Mouse (Mus musculus) liver, embryonic 12.5 days (tissue): ENCODE results near the gene Prss42. TPM values are rescaled to one million over a fixed set of nuclear protein-coding genes. Genes with fewer than 3 reads are reported as not detected.

Experiments used
- ATAC-seq: fragments of 200-750 bp; cut with Nextera tagmentation; 2 replicates; pipeline ENCODE4 v1.8.0; 2017; ENCODE audit warnings: moderate number of reproducible peaks, mild to moderate bottlenecking, moderate library complexity
- H3K27ac ChIP-seq: fragments of 300-500 bp; sonication (generic); 2 replicates; pipeline ENCODE4 v1.5.1; 2016; ENCODE audit warnings: mild to moderate bottlenecking
- H3K27me3 ChIP-seq: fragments of 300-500 bp; sonication (generic); replicated peaks from 2 replicates; pipeline ENCODE4 v1.6.1; 2016; ENCODE audit warnings: mild to moderate bottlenecking, moderate library complexity
- H3K36me3 ChIP-seq: fragments of 300-500 bp; sonication (generic); 2 replicates; pipeline ENCODE4 v1.6.1; 2016; ENCODE audit warnings: mild to moderate bottlenecking, moderate library complexity
- H3K4me1 ChIP-seq: fragments of 300-500 bp; sonication (generic); 2 replicates; pipeline ENCODE4 v1.6.1; 2016
- H3K4me2 ChIP-seq: fragments of 300-500 bp; sonication (generic); 2 replicates; pipeline ENCODE4 v1.6.1; 2016; ENCODE audit warnings: mild to moderate bottlenecking, moderate library complexity
- H3K4me3 ChIP-seq: fragments of 300-500 bp; sonication (generic); 2 replicates; pipeline ENCODE4 v1.5.1; 2016; ENCODE audit warnings: mild to moderate bottlenecking, moderate library complexity
- H3K9ac ChIP-seq: fragments of 300-500 bp; sonication (generic); 2 replicates; pipeline ENCODE4 v1.6.1; 2016; ENCODE audit warnings: mild to moderate bottlenecking, moderate library complexity
- H3K9me3 ChIP-seq: fragments of 300-500 bp; sonication (generic); replicated peaks from 2 replicates; pipeline ENCODE4 v1.6.1; 2016; ENCODE audit warnings: mild to moderate bottlenecking, moderate library complexity
- WGBS: fragments of 180-500 bp; shearing (Covaris S2); methylation state at CpG from one replicate; pipeline ENCODE4 v1.1.7; 2016; ENCODE audit not compliant: insufficient replicate concordance; 5-methylcytosine and 5-hydroxymethylcytosine counted together
- polyA plus RNA-seq: library from polyadenylated mRNA; unstranded; fragments of >200 nt; fragmentation: Nextera tagmentation; extraction: Ambion mirVana; gene quantifications from 2 replicates; pipeline ENCODE4 v1.2.1, GENCODE M21; 2016

The Prss42 gene
- not detected in 2 replicates for polyA plus RNA-seq

DNA sequence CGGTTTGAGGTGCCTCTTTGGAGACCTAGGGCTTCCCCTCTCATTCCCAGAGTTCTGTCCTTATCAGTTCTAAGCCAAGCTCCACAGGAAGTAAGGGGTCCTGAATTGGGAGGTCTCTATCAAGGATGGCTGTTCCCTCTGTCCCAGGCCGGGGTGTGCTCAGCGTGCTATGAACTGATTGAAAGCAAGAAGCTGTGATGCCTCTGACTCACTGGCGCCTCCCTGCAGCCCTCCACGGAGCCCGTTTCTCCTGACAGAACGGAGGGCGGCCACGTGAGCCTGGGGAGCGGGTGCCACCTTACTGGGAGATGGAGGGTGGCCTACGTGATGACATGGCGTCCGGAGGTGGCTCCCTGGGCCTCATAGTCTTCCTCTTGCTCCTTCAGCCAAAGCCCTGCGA lies at the start of gene Prss42:
TSS of gene Prss42 (plus strand) at position 301 of the 400 bp plus-strand sequence.
- Histone ChIP-seq H3K4me3 (no peak within 1 kb of the TSS), H3K9ac (no peak within 1 kb of the TSS), H3K4me1 (no peaks in the 10 kb centered on the region), H3K27me3 (no peaks in the 10 kb centered on the region), H3K27ac (no peak within 1 kb of the TSS), H3K9me3 (no peaks in the 10 kb centered on the region), H3K4me2 (no peak within 1 kb of the TSS), H3K36me3 (no peaks in the 10 kb centered on the region)
- 73% methylated on average over 14 of the region's 14 CpGs for WGBS
- no peak for ATAC-seq

DNA sequence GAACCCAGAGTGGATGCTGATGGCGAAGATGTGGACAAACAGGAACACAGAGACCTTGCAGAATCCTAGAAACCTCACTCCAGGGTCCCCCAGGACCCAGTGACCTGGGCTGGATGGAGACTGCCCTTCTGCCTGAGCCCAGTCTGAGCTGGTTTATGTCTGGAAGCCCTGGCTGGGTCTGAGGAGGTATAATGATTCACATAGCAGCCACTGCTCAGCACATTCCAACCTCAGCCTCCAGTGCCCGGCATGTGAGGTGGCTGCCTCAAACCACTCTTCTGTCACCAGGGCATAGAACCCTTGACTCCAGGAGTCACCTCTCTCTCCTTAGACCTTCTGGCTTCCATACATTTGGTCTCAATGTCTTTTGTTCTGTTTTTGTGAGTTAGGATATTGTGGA lies 49.5 kb upstream of the Prss42 start:
- no peak overlapping the region for H3K9ac ChIP-seq
- no peak for ATAC-seq
- no peak overlapping the region for H3K27ac ChIP-seq
- H3K4me2 ChIP-seq, result no peak overlapping the region
- H3K36me3 ChIP-seq, result no peaks in the 10 kb centered on the region
- peaks cover 51% of the 10 kb centered on the region for H3K27me3 ChIP-seq
- H3K9me3 ChIP-seq, result no peaks in the 10 kb centered on the region
- H3K4me1 ChIP-seq, result peaks cover 57% of the 10 kb centered on the region
- 63% methylated on average over 2 of the region's 2 CpGs for WGBS
- H3K4me3 ChIP-seq, result no peak overlapping the region

DNA sequence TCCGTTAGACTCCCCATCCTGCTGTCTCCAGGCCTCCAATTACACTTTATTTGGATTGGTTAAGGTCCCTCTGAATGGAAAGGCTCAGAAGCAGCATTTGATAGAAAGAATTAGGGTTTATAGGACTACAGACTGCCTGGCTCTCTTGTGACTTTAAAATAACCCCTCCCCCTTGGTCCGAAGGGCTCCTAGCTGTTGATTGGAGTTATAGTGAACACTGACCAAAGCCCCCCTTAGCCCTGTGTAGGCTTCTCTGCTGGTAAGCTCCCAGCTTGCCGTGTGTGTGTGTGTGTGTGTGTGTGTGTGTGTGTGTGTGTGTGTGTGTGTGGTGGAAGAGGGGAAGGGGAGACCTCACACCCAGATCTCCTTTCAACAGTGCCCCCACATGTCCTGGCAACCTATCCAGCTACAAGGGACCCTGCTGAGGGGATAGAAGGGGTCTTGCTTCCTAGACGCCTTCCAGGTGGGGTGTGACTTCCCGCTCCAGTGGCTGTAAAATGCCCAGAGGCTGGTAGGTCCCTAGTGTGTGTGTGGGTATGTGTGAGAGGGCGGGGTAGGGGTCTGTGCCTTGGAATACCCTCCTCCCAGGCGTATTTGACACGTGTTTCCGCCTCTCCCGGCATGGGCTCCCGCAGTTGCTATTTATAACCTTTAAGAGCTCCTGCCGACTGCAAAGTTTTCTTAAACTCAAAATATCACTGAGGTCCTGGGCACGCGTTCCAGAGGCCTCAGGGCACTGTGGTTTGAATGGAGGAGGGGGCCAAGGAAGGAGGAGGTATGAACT lies 47.4 kb upstream of the Prss42 start:
- no peak overlapping the region for H3K4me3 ChIP-seq
- no peaks in the 10 kb centered on the region for H3K9me3 ChIP-seq
- H3K4me2 ChIP-seq, result 0 out of 2 replicates have a peak overlapping the region, but pooled peaks have one; percentile 21
- H3K9ac ChIP-seq, result no peak overlapping the region
- peaks cover 56% of the 10 kb centered on the region for H3K4me1 ChIP-seq
- peaks cover 29% of the 10 kb centered on the region for H3K27me3 ChIP-seq
- H3K27ac ChIP-seq, result no peak overlapping the region
- 35% methylated on average over 14 of the region's 14 CpGs for WGBS
- ATAC-seq, result no peak
- no peaks in the 10 kb centered on the region for H3K36me3 ChIP-seq

DNA sequence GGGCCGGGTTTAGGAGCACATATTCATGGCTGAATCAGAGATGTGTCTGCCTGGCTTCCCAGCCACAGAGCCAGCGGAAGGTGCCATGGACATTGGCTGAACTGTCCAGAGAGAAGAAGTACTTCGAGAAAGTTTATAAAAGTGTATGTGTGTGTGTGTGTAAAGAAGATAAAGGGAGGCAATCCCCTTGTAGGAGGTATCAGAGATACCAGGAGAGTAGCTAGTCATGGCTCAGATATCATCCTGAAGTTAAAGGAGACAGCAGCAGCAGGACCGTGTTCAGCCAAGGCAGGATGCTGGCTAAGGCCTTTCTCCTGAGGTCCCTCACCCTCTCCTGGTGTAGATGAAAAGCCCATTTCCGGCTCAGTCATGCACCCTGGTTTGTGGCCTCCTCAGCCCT lies 46.6 kb upstream of the Prss42 start:
- H3K27me3 ChIP-seq, result peaks cover 21% of the 10 kb centered on the region
- H3K36me3 ChIP-seq, result no peaks in the 10 kb centered on the region
- H3K9me3 ChIP-seq, result no peaks in the 10 kb centered on the region
- no peak overlapping the region for H3K4me3 ChIP-seq
- H3K4me1 ChIP-seq, result peaks cover 56% of the 10 kb centered on the region
- WGBS, result 27% methylated on average over 5 of the region's 5 CpGs
- H3K9ac ChIP-seq, result no peak overlapping the region
- peak; percentile 65 for ATAC-seq
- peak overlapping the region; percentile 21; the same call in 1 of the 2 replicates for H3K4me2 ChIP-seq
- no peak overlapping the region for H3K27ac ChIP-seq

DNA sequence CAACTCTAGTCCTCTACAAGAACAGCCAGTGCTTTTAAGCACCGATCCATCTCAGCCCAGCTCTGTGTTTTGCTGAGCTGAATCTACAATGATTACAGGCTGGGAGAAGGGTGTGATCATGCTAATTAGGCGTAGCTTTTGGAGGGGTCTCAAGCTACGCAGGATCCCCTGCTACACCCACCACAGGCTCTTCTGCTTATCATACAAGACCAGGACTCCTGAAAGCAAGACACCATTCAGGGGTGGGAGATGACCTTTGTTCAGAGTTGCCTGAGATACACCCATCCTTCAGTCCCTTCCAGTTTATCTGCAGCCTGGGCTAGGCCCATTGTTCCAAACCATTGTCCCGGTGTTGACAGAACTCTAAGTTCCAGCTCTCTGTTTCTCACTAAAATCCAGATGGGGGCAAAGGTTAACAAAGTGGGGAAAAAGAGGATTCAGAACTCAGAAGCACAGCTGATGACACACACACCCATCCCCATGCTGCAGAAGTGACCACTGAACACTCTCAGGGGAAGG lies 45.0 kb upstream of the Prss42 start:
- Histone ChIP-seq H3K4me3 (no peak overlapping the region), H3K9me3 (no peaks in the 10 kb centered on the region), H3K27me3 (peaks cover 6% of the 10 kb centered on the region; the same call in 1 of the 2 replicates), H3K36me3 (no peaks in the 10 kb centered on the region), H3K9ac (no peak overlapping the region; the same call in 1 of the 2 replicates), H3K27ac (no peak overlapping the region; the same call in 1 of the 2 replicates), H3K4me1 (peaks cover 56% of the 10 kb centered on the region), H3K4me2 (no peak overlapping the region)
- 33% methylated on average over 4 of the region's 4 CpGs for WGBS
- ATAC-seq, result peak; percentile 66

DNA sequence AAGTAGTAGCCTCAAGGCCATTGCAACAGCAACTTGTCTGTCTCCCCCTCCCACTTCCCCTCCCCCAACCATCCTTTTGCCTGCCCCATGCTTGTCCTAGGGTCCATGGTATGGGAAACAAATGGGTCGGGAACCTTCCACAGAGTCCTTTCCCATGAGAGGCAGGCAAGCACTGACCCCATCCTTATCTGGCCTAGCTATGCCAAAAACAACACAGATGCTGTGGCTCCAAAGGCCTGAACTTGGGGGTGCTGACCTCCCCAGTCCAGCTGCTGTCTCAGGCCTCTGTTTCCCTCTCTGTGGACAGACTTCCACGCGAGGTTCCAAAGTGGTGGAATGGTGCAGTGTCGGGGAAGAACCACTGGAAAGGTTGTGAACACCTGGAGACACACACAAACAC lies 44.2 kb upstream of the Prss42 start:
- H3K9ac ChIP-seq, result no peak overlapping the region
- no peak overlapping the region for H3K27ac ChIP-seq
- WGBS, result 73% methylated on average over 4 of the region's 4 CpGs
- no peak overlapping the region for H3K4me3 ChIP-seq
- H3K4me2 ChIP-seq, result no peak overlapping the region
- peaks cover 56% of the 10 kb centered on the region for H3K4me1 ChIP-seq
- H3K9me3 ChIP-seq, result no peaks in the 10 kb centered on the region
- H3K27me3 ChIP-seq, result no peaks in the 10 kb centered on the region
- no peaks in the 10 kb centered on the region for H3K36me3 ChIP-seq
- ATAC-seq, result no peak

DNA sequence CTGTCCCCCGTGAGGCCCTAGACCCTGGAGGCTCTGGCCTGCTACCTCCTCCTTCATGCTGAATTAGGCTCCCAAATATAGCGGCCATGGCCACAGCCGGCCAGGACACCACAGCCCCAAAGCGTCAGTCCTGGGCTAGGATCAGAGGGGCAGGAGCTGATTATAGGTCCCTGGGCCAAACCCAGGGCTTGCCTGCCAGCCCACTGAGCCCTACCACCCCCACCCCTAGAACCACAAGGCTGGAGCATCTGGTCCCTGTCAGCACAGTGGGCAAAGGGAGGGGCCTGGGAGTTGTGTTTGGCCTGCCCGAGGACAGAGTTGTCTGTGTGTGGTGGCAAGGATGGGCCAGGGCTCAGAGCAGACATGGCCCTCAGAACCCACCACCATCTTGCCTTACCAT lies 40.1 kb upstream of the Prss42 start:
- Histone ChIP-seq H3K9ac (no peak overlapping the region), H3K4me3 (no peak overlapping the region), H3K4me1 (peaks cover 22% of the 10 kb centered on the region), H3K9me3 (no peaks in the 10 kb centered on the region), H3K27me3 (0 out of 2 replicates have a peak, but pooled peaks cover 9% of the 10 kb centered on the region), H3K4me2 (no peak overlapping the region), H3K36me3 (no peaks in the 10 kb centered on the region), H3K27ac (no peak overlapping the region)
- no peak for ATAC-seq
- WGBS, result 71% methylated on average over 5 of the region's 5 CpGs

DNA sequence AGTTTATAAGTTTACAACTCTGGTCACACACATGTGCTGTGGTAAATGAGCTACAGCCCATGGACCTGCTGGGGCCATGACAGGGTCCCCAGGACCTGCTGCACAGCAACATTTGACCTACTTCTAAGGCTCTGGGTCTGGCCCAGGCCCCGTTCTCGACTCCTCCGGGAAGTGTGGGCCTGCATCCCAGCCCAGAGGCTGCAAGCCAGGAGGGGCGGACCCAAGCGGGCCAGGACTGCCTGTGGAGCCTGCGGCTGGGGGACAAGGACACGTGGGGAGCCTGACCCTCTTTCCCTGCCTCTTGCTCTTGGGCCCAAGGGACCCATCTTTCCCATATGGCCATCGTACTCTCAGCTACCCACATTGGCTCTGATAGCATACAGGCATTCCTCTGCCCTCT lies 39.4 kb upstream of the Prss42 start:
- H3K4me2 ChIP-seq, result no peak overlapping the region
- H3K27me3 ChIP-seq, result peaks cover 13% of the 10 kb centered on the region; the same call in 1 of the 2 replicates
- no peaks in the 10 kb centered on the region for H3K9me3 ChIP-seq
- WGBS, result 60% methylated on average over 8 of the region's 8 CpGs
- no peaks in the 10 kb centered on the region for H3K36me3 ChIP-seq
- H3K27ac ChIP-seq, result no peak overlapping the region
- ATAC-seq, result no peak
- H3K4me3 ChIP-seq, result no peak overlapping the region
- peaks cover 14% of the 10 kb centered on the region for H3K4me1 ChIP-seq
- H3K9ac ChIP-seq, result no peak overlapping the region

DNA sequence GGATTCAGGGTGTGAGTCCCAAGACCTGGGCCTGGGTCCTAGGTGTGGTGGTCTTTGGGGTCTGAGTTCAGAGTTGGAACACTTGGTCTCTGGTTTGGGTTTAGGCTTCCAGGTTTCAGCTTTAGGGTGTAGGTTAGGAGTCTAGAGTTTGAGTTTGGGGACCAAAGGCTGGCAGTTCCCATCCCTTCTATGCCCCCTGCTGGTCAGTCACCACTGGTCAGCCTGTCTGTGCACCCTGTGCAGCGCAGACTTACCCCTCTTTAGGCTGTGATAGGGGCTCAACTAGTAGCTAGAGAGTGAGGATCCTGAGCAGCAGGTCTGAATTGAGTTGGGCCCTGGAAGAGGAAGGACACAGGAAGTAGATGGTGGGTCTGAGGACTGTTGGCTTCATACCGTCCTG lies 38.7 kb upstream of the Prss42 start:
- Histone ChIP-seq H3K36me3 (no peaks in the 10 kb centered on the region), H3K4me2 (no peak overlapping the region)
- peak; percentile 50; the same call in 1 of the 2 replicates for ATAC-seq

DNA sequence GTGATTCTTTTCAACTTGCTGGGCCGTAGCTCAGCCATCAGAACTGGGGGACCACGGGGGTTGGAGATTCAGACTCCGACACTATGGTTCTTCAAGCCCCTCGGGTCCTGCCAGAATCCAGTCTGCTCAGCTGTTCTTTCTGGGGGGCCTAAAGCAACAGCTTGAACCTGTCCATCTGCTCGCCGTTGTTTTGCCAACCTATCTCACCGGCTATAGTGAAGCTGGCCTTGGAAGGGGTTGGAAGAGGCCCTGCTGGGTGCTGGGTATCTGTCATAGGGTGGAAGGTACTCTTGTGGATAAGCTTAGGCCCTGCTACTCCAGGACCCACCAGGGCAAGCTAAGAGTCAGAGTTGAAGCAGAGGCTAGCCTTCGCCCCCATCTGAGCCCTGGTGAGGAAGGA lies 37.1 kb upstream of the Prss42 start:
- Histone ChIP-seq H3K9ac (no peak overlapping the region), H3K27me3 (peaks cover 30% of the 10 kb centered on the region), H3K4me2 (no peak overlapping the region), H3K36me3 (no peaks in the 10 kb centered on the region), H3K9me3 (no peaks in the 10 kb centered on the region), H3K4me1 (no peaks in the 10 kb centered on the region), H3K27ac (no peak overlapping the region), H3K4me3 (no peak overlapping the region)
- no peak for ATAC-seq
- 71% methylated on average over 8 of the region's 8 CpGs for WGBS

More for the DNA sequence above, 38.7 kb upstream of the Prss42 start:
- Histone ChIP-seq H3K4me3 (no peak overlapping the region), H3K27me3 (peaks cover 19% of the 10 kb centered on the region; the same call in 1 of the 2 replicates), H3K27ac (no peak overlapping the region), H3K4me1 (peaks cover 7% of the 10 kb centered on the region), H3K9me3 (no peaks in the 10 kb centered on the region), H3K9ac (no peak overlapping the region)
- WGBS, result 43% methylated on average over 2 of the region's 2 CpGs

DNA sequence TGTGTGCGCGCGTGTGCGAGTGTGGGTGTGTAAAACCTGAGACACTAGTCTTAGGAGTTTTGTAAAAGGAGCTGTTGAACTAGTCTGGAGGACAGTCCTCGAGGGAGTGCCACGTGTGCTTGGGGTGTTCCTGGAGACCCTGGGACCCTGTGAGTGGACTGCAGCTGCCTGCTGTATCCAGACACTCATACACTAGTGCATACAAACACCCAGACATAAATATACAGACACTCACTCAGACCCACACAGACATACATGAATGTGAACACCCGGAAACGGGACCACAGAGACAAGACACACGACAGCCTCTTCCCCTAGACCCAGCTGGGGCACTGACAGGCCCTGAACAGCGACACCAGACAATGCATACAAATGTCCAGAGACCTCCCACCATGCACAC lies 35.2 kb upstream of the Prss42 start:
- Histone ChIP-seq H3K9me3 (no peaks in the 10 kb centered on the region), H3K27me3 (peaks cover 44% of the 10 kb centered on the region), H3K9ac (no peak overlapping the region), H3K36me3 (no peaks in the 10 kb centered on the region), H3K27ac (no peak overlapping the region), H3K4me1 (no peaks in the 10 kb centered on the region), H3K4me3 (no peak overlapping the region), H3K4me2 (no peak overlapping the region)
- 79% methylated on average over 10 of the region's 10 CpGs for WGBS
- no peak for ATAC-seq

DNA sequence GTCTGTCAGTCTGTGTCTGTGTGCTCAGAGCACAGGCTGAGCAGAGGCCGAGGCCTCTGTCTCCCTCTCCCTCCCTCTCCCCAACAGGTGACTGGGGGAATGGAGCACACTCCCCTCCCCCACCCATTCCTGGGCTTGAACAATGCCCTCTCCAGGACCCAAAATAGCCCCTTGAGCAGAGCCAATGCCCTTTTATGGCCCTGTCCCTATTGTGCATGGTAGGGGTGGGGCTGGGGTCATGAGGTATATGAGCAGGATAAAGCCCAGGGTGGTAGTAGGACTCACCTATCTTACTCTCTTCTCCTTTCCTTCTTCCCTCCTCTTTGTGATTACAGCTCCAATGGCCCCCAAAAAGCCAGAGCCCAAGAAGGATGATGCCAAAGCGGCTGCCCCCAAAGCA lies 34.6 kb upstream of the Prss42 start:
- H3K4me3 ChIP-seq, result no peak overlapping the region
- no peaks in the 10 kb centered on the region for H3K9me3 ChIP-seq
- H3K27ac ChIP-seq, result no peak overlapping the region
- no peaks in the 10 kb centered on the region for H3K4me1 ChIP-seq
- H3K36me3 ChIP-seq, result no peaks in the 10 kb centered on the region
- 74% methylated on average over 2 of the region's 2 CpGs for WGBS
- no peak overlapping the region for H3K4me2 ChIP-seq
- ATAC-seq, result no peak
- H3K9ac ChIP-seq, result no peak overlapping the region
- H3K27me3 ChIP-seq, result peaks cover 50% of the 10 kb centered on the region
